Mouse (Mus musculus) C2C12 (cell line): Measurements from ENCODE around the gene Sdccag8. TPM values are rescaled to one million over a fixed set of nuclear protein-coding genes. Genes with fewer than 3 reads are reported as not detected.

ENCODE experiments used
- H3K27me3 ChIP-seq: one replicate; pipeline ENCODE4 v1.6.1; 2011; ENCODE audit not compliant: control insufficient read depth, insufficient read depth, insufficient read length
- H3K36me3 ChIP-seq: one replicate; pipeline ENCODE4 v1.6.1; 2011; ENCODE audit not compliant: control insufficient read depth, insufficient read depth
- H3K4me3 ChIP-seq: one replicate; pipeline ENCODE4 v1.5.1; 2011; ENCODE audit warnings: mild to moderate bottlenecking, control low read depth; ENCODE audit not compliant: poor library complexity, insufficient read depth, severe bottlenecking
- H3K79me2 ChIP-seq: one replicate; pipeline ENCODE4 v1.6.1; 2011; ENCODE audit not compliant: control insufficient read depth, insufficient read depth
- H3K79me3 ChIP-seq: one replicate; pipeline ENCODE4 v1.6.1; 2011; ENCODE audit warnings: low read depth, control low read depth
- H3ac ChIP-seq: one replicate; pipeline ENCODE3; 2011; ENCODE audit warnings: low read depth; ENCODE audit not compliant: control insufficient read depth, insufficient read length
- CEBPB ChIP-seq: IDR thresholded peaks from one replicate; pipeline ENCODE4 v1.6.1; 2011; ENCODE audit warnings: low read depth, mild to moderate bottlenecking, control low read depth, moderate library complexity
- CTCF ChIP-seq: IDR thresholded peaks from one replicate; pipeline ENCODE4 v1.5.1; 2011; ENCODE audit not compliant: control insufficient read depth, insufficient read depth, insufficient read length
- FOSL1 ChIP-seq: IDR thresholded peaks from one replicate; pipeline ENCODE4 v1.8.0; 2011; ENCODE audit warnings: mild to moderate bottlenecking, low read length; ENCODE audit not compliant: poor library complexity, insufficient read depth, severe bottlenecking
- MAX ChIP-seq: IDR thresholded peaks from one replicate; pipeline ENCODE4 v1.6.1; 2011; ENCODE audit warnings: mild to moderate bottlenecking, control low read depth
- MYOD1 ChIP-seq: IDR thresholded peaks from one replicate; pipeline ENCODE4 v1.6.1; 2011; ENCODE audit warnings: low read depth; ENCODE audit not compliant: control insufficient read depth, insufficient read length
- MYOG ChIP-seq: IDR thresholded peaks from one replicate; pipeline ENCODE4 v1.6.1; 2011; ENCODE audit not compliant: control insufficient read depth, insufficient read length; ENCODE audit errors: extremely low read depth
- USF1 ChIP-seq: IDR thresholded peaks from one replicate; pipeline ENCODE4 v1.6.1; 2011; ENCODE audit warnings: low read depth, mild to moderate bottlenecking, control low read depth, moderate library complexity
- polyA plus RNA-seq: library from polyadenylated mRNA; unstranded; fragments of >200 nt; fragmentation: generic; extraction: Trizol; gene quantifications from one replicate; pipeline ENCODE4 v1.2.1, GENCODE M21; 2012; ENCODE audit warnings: missing spikeins

Sdccag8 gene
- polyA plus RNA-seq, 1 experiment, result 5.8 TPM

DNA sequence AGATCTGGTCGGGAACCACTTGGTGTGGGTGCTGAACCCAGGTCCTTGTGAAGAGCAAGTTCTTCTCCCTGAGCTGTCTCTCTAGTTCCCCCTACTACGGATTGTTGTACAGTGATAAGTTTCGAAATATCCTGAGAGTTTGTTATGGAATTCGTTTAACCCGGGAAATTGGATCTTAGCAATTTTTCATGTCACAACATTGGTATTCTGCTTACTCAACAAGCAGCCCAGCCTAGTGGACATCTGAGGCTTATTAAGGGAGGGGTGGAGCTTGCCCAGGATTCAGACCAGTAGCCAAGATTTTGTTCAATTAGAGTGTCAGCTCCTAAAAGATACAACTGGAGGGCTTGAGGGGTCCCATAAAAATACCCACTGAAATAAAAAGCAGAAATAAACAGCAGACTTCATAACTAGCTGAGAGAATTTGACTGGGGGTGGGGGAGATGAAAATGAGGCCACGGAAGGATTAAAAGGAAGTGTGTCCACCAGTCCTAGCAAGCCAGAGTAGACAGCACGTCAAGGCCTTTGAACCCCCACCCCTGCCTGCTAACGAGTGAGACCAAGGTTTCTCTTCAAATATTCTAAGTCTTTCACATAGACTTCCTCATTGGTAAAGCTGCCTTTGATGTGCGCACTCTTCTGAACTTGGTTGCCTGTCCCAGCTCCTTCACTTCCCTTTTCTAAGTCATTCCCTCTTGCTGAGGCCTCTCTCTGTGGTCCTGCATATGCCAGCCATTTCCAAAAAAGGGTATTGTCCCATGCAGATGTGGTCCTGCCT is 38.5 kb downstream of the Sdccag8 start:
- H3K79me3 ChIP-seq, result peaks cover 3% of the 10 kb centered on the region
- TF ChIP-seq USF1, result no peak
- TF ChIP-seq MYOD1, result no peak
- TF ChIP-seq MAX, result no peak
- no peak for TF ChIP-seq CTCF
- TF ChIP-seq FOSL1, result no peak
- no peak for TF ChIP-seq CEBPB
- no peak for TF ChIP-seq MYOG
- H3K36me3 ChIP-seq, result peaks cover 7% of the 10 kb centered on the region
- H3K79me2 ChIP-seq, result no peaks in the 10 kb centered on the region
- H3K27me3 ChIP-seq, result no peaks in the 10 kb centered on the region
- no peak overlapping the region for H3ac ChIP-seq
- H3K4me3 ChIP-seq, result no peak overlapping the region

DNA sequence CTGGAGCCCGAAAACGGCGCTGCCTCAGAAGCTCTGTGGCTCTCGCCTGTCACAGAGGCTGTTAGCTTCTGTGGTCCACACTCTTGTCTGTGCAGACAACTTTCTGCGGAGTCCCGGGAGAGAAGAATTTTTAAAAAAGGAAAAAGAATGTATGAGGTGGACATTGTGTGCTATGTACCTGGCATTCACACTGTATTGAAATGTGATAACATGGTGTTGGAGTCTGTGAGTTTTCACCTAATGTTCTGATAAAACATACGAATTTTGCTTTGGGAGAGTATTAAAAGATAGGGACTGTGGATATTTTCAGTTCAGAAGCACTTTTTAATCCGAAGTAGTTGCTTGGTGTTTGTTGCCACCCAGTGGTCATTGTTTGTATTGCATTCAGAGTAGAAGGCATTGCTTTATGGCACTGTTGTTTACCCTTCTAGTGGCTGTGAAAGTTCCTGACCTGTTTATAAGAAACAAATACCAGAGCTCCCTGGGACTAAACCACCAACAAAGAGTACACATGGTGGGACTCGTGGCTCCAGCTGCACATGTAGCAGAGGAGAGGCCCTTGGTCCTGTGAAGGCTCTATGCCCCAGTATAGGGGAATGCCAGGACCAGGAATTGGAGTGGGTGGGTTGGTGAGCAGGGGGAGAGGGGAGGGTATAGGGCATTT is 47.7 kb downstream of the Sdccag8 start:
- H3ac ChIP-seq, result no peak overlapping the region
- no peak overlapping the region for H3K4me3 ChIP-seq
- H3K79me2 ChIP-seq, result no peaks in the 10 kb centered on the region
- no peaks in the 10 kb centered on the region for H3K27me3 ChIP-seq
- no peaks in the 10 kb centered on the region for H3K36me3 ChIP-seq
- no peak for TF ChIP-seq MYOD1
- TF ChIP-seq CTCF, result peak; percentile 15
- no peaks in the 10 kb centered on the region for H3K79me3 ChIP-seq

DNA sequence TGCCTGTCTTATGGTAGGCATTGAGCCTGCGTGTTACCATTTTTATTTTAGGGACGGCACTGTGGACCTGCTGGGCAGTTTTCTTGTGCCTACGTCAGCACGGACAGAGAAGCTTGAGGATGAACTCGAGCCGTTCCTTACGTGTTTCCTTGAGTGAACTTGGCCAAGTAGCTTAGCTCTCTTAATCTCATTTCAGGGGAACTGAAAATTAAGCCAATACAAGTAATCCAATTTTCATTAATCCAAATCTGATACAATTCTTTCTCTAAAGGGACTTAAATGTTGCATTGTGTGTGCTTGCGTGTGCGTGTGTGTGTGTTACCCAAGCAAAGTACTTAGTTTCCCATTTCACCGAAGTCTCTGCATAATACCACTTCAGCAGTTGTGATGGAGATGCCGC is 56.0 kb downstream of the Sdccag8 start:
- peaks cover 8% of the 10 kb centered on the region for H3K36me3 ChIP-seq
- no peaks in the 10 kb centered on the region for H3K79me2 ChIP-seq
- H3K79me3 ChIP-seq, result no peaks in the 10 kb centered on the region
- TF ChIP-seq MAX (no peak), FOSL1 (no peak), MYOD1 (no peak), CEBPB (no peak), USF1 (no peak), MYOG (no peak), CTCF (no peak)
- no peaks in the 10 kb centered on the region for H3K27me3 ChIP-seq
- no peak overlapping the region for H3ac ChIP-seq
- H3K4me3 ChIP-seq, result no peak overlapping the region

DNA sequence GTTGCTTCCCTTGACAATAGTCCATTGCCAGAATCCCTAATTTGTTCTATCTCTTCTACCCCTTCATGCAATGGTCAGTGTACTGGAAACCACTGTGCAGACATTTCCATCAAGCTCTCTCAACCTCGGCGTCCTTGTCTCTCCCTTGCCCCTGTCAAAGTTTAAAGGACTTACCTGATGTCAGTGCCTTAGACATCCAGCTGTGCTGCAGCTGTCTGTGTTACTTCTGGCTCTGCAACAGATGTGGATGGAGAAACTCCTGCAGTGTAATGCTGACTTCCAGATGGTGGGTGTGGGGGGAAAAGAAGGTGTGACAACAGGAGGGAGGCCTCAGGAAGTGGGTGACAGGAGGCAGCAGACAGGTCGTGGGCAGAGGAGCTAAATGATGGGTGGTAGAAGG is 57.5 kb downstream of the Sdccag8 start:
- Histone ChIP-seq H3K27me3 (no peaks in the 10 kb centered on the region), H3K79me2 (no peaks in the 10 kb centered on the region), H3K36me3 (peaks cover 8% of the 10 kb centered on the region), H3K4me3 (no peak overlapping the region), H3K79me3 (no peaks in the 10 kb centered on the region), H3ac (no peak overlapping the region)
- TF ChIP-seq MAX (no peak), CEBPB (no peak), MYOD1 (no peak), MYOG (no peak), FOSL1 (no peak), USF1 (no peak), CTCF (no peak)

DNA sequence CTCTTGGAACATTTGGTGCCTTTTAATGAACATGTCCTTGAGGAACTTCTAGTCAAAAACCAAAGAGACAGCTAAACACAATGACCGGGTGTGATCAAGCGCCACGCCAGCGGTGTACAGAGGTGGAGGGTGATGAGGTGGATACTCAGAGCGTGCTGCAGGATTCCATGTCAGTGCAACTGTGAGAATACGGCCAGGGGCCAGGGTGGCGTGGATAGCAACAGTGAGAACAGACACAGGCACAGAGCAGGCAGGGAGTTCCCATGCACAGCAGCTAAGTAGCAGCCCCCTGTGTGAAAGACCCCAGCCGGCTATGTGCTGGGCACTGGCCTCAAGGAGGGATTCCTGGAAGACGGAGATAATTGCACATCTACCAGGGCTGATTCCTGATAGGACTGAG is 59.0 kb downstream of the Sdccag8 start:
- no peak overlapping the region for H3K4me3 ChIP-seq

DNA sequence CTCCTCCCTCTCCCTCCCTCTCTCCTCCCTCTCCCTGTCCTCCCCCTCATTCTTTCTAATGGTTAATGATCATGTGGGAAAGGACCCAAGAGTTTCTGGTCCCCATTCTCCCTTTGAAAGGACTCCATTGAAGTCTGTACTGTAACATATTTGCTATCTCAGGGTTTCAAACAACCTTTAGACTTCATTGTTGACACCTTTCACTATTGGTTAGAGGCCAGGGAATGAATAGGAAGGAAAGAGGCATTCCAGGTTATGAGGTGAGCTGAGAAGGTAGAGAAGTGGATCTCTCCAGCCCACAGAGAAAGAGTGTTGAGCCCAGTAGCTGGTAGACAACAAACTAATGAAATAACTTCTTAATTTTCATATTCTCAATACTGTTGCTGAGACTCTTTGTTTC is 59.7 kb downstream of the Sdccag8 start:
- no peak for TF ChIP-seq CEBPB
- TF ChIP-seq MAX, result no peak
- no peak for TF ChIP-seq MYOD1
- no peak for TF ChIP-seq USF1
- TF ChIP-seq CTCF, result no peak
- no peak for TF ChIP-seq FOSL1
- no peak for TF ChIP-seq MYOG
- H3K4me3 ChIP-seq, result no peak overlapping the region
- peaks cover 4% of the 10 kb centered on the region for H3K36me3 ChIP-seq
- no peaks in the 10 kb centered on the region for H3K27me3 ChIP-seq
- no peak overlapping the region for H3ac ChIP-seq
- H3K79me2 ChIP-seq, result no peaks in the 10 kb centered on the region
- H3K79me3 ChIP-seq, result no peaks in the 10 kb centered on the region

More for the DNA sequence above, 59.0 kb downstream of the Sdccag8 start:
- no peak for TF ChIP-seq MAX
- no peak for TF ChIP-seq FOSL1
- no peak for TF ChIP-seq CTCF
- no peaks in the 10 kb centered on the region for H3K27me3 ChIP-seq
- H3K36me3 ChIP-seq, result peaks cover 6% of the 10 kb centered on the region
- H3K79me3 ChIP-seq, result no peaks in the 10 kb centered on the region
- H3K79me2 ChIP-seq, result no peaks in the 10 kb centered on the region
- no peak overlapping the region for H3ac ChIP-seq
